Mouse (Mus musculus): ENCODE results near the gene Hist2h2aa1.

DNA sequence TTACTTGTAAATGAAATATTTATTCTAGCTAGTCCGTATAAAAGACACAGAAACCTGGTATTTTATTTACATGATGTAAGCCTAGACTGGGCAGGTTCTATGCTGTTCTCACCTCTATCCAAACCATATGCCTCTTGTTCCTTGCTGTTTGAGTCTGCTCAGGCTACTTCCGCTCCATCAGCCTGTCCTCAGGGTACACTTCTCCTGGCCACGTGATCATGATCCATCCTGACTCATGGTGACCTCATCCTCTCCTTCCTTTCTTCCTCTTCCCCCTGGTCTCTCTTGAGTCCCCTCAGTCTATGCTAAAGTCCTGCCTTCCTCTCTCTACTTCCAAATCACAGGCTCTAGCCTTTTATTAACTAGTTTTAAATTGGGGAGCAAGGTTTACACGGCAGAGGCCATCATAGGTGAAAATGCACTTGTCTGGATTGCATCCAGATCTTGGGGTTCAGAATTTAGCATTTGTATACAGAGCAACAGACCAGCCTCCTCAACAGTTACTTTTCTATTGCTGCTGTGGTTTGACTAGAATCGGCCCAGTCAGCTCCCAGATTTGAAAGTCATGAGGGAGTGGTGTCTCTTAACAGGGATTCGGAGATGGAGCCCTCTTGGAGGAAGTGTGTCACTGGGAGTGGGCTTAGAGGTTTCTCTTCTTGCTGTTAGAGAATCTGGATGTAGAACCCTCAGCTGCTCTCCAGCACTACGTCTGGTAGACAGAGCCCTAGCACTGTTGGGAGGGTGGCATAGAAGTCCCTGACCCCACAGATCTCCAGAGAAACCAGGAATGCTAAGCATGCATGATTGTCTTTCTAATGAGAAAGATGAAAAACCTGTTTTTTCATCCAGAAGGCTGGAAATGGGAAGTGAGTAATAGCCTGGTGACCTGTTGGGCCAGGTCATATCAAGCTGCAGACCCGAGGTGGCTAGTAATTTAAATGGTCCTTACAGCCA is 18.3 kb upstream of the Hist2h2aa1 start:
- no peak for TF ChIP-seq CTCF (IDR thresholded peaks at IDR 0.05; ENCODE audit: insufficient read depth, low read length)
- TF ChIP-seq POLR2A (IDR thresholded peaks at IDR 0.05; ENCODE audit: borderline replicate concordance, extremely low read depth, low read depth, low read length): no peak

All from lung, adult 2 months (tissue).